ENCODE assay signal across 25 mouse cellular contexts in genomic region chr8:105897801-105898480, GRCm38 (mm10). TPM values are rescaled to one million over a fixed set of nuclear protein-coding genes. Genes with fewer than 3 reads are reported as not detected.
DNase-seq lines count a peak whose midpoint lies in the region; TF ChIP-seq lines count a peak whose summit lies in the region.
"Had no signal": no experiment of that assay in that cellular context is flagged by ENCODE, and none has a peak within 500 bp of the region (broad histone marks: within the 10 kb centered on the region; RNA-seq: fewer than 3 reads in every experiment).

No protein-coding gene starts in this region.

- TF ChIP-seq CTCF in gastrocnemius, adult 2 months (IDR thresholded peaks at IDR 0.05): no peak

- intact Hi-C loops in gastrocnemius, adult 2 months (cut with DNase I): no loop called here

- DNase-seq in gastrocnemius, adult 2 months: no peak
- no peak for DNase-seq in gastrocnemius, postnatal 4 days (ENCODE audit: low spot score in 2 of 2)
- peak; percentile 56 for DNase-seq in brain, adult 2 months (ENCODE audit: low read depth, low spot score)
- peak; percentile 42 for DNase-seq in retina, embryonic 14.5 days (ENCODE audit: low spot score)
- DNase-seq in layer of hippocampus, postnatal 36 days: no peak
- no peak for DNase-seq in heart, adult 8-10 months (ENCODE audit: low spot score)
- DNase-seq: adrenal gland, postnatal 10 days; adrenal gland, postnatal 36 days; B cell, adult 2 months; cerebellum, adult 11 months; cerebellum, adult 2 months; cerebellum, adult 9-11 months; cerebellum, postnatal 25 days; forebrain, postnatal 0 days; gastrocnemius, postnatal 14 days; heart, adult 18-20 months; heart, postnatal 14 days; heart, postnatal 4 days had no signal

- H3K27ac ChIP-seq in gastrocnemius, adult 2 months: peak overlapping the region; percentile 58
- H3K27ac ChIP-seq: embryonic facial prominence, embryonic 12.5 days; embryonic facial prominence, embryonic 15.5 days; heart, embryonic 10.5 days; heart, embryonic 13.5 days; hindbrain, embryonic 14.5 days; hindbrain, postnatal 0 days had no signal

- H3K4me3 ChIP-seq in gastrocnemius, adult 2 months: no peak overlapping the region
- H3K4me3 ChIP-seq: embryonic facial prominence, embryonic 12.5 days; embryonic facial prominence, embryonic 15.5 days; heart, embryonic 10.5 days; heart, embryonic 13.5 days had no signal

RNA-seq across cellular contexts. Expression of gene Pskh1, which starts 2.3 kb away (rescaled TPM):
- 10 to 100 TPM; 11.3 to 12.8 TPM for total RNA-seq in gastrocnemius, adult 2 months (2021)
- total RNA-seq in gastrocnemius, postnatal 4 days (2021): 10 to 100 TPM; 24.7 to 25.0 TPM
- total RNA-seq in layer of hippocampus, postnatal 36 days (2021): 1 to 10 TPM; 7.7 to 8.3 TPM
- total RNA-seq in heart, adult 8-10 months (2022): 10 to 100 TPM; 15.6 to 19.2 (median 18.1) TPM

RNA-seq across cellular contexts. Expression of gene Nrn1l, which starts 4.6 kb away (rescaled TPM):
- total RNA-seq in gastrocnemius, adult 2 months (2021): under 1 TPM in 1 of 2 experiments, not detected in 1; 0.95 TPM
- 1 to 10 TPM in 1 of 2 experiments, under 1 TPM in 1; 0.49 to 1.4 TPM for total RNA-seq in gastrocnemius, postnatal 4 days (2021)
- 1 to 10 TPM in 1 of 2 experiments, under 1 TPM in 1; 1.00 to 3.0 TPM for total RNA-seq in layer of hippocampus, postnatal 36 days (2021)
- total RNA-seq in heart, adult 8-10 months (2022): 1 to 10 TPM in 1 of 4 experiments, under 1 TPM in 3; 0.49 to 1.1 (median 0.85) TPM
- total RNA-seq: common myeloid progenitor, adult 5-6 weeks; forebrain, postnatal 0 days; heart, postnatal 4 days had no signal

RNA-seq across cellular contexts. Expression of gene Edc4, which starts 17.3 kb away (rescaled TPM):
- total RNA-seq in gastrocnemius, adult 2 months (2021): 10 to 100 TPM; 19.7 TPM
- 10 to 100 TPM; 38.8 to 44.5 TPM for total RNA-seq in gastrocnemius, postnatal 4 days (2021)
- total RNA-seq in layer of hippocampus, postnatal 36 days (2021): 10 to 100 TPM; 59.2 to 68.2 TPM
- 10 to 100 TPM; 23.6 to 25.6 (median 24.2) TPM for total RNA-seq in heart, adult 8-10 months (2022)

RNA-seq across cellular contexts. Expression of gene Ctrl, which starts 35.7 kb away (rescaled TPM):
- total RNA-seq in gastrocnemius, adult 2 months (2021): not detected
- under 1 TPM in 1 of 2 experiments, not detected in 1; 0.44 TPM for total RNA-seq in gastrocnemius, postnatal 4 days (2021)
- total RNA-seq in layer of hippocampus, postnatal 36 days (2021): 1 to 10 TPM; 1.6 TPM
- total RNA-seq in heart, adult 8-10 months (2022): under 1 TPM in 1 of 4 experiments, not detected in 3; 0.44 TPM
- total RNA-seq: gastrocnemius, postnatal 14 days; heart, adult 18-20 months had no signal

RNA-seq across cellular contexts. Expression of gene Nutf2, which starts 37.6 kb away (rescaled TPM):
- total RNA-seq in gastrocnemius, adult 2 months (2021): 10 to 100 TPM; 39.2 to 43.4 TPM
- 10 to 100 TPM; 78.1 to 89.5 TPM for total RNA-seq in gastrocnemius, postnatal 4 days (2021)
- total RNA-seq in layer of hippocampus, postnatal 36 days (2021): 10 to 100 TPM; 27.6 to 36.3 TPM
- total RNA-seq in heart, adult 8-10 months (2022): 10 to 100 TPM; 16.4 to 44.3 (median 30.6) TPM

Comparison
In these comparisons a context has a peak if more than half of its experiments do, and no peak if none do; other contexts are left out.
1. DNase-seq: peak in brain, adult 2 months (single experiment) and retina, embryonic 14.5 days (single experiment); none in gastrocnemius, adult 2 months (single experiment), gastrocnemius, postnatal 4 days (0 of 2), layer of hippocampus, postnatal 36 days (0 of 2) and heart, adult 8-10 months (single experiment).